Mouse (Mus musculus): ENCODE data around the gene Chd4. TPM values are rescaled to one million over a fixed set of nuclear protein-coding genes. Genes with fewer than 3 reads are reported as not detected.
A peak's percentile ranks its signal among the peaks of the same experiment; 100 is the strongest.

The Chd4 gene
- polyA plus RNA-seq, 1 experiment: 129 TPM

GRCm38 (mm10) chr6:125128724-125129123, 32.9 kb downstream of the Chd4 start:
- no peak for DNase-seq
- Histone ChIP-seq H3K4me3 (replicated peaks; ENCODE audit: extremely low read depth, low read depth, low read length) (no peak overlapping the region), H3K4me1 (ENCODE audit: control insufficient read depth, insufficient read depth, low read length) (peaks cover 4% of the 10 kb centered on the region)
- TF ChIP-seq CTCF (IDR thresholded peaks at IDR 0.05; ENCODE audit: insufficient read depth, low read length) (no peak), POLR2A (IDR thresholded peaks at IDR 0.05; ENCODE audit: borderline replicate concordance, extremely low read depth, low read depth, low read length) (no peak)
- 86% methylated on average over 12 of the region's 12 CpGs for WGBS

- peaks cover 4% of the 10 kb centered on the region for H3K4me1 ChIP-seq (ENCODE audit: control insufficient read depth, insufficient read depth, low read length)
- no peak for DNase-seq
- WGBS: 81% methylated on average over 20 of the region's 20 CpGs
- no peak overlapping the region for H3K4me3 ChIP-seq (replicated peaks; ENCODE audit: extremely low read depth, low read depth, low read length)
- TF ChIP-seq POLR2A (IDR thresholded peaks at IDR 0.05; ENCODE audit: borderline replicate concordance, extremely low read depth, low read depth, low read length) (no peak), CTCF (IDR thresholded peaks at IDR 0.05; ENCODE audit: insufficient read depth, low read length) (no peak)
Measured at GRCm38 (mm10) chr6:125129710-125130402, 34.1 kb downstream of the Chd4 start.

- WGBS: under 1% methylated on average over 66 of the region's 66 CpGs
- Histone ChIP-seq H3K4me3 (replicated peaks; ENCODE audit: extremely low read depth, low read depth, low read length) (peak within 1 kb of the TSS; percentile 85), H3K4me1 (ENCODE audit: control insufficient read depth, insufficient read depth, low read length) (peaks cover 4% of the 10 kb centered on the region)
- TF ChIP-seq POLR2A (IDR thresholded peaks at IDR 0.05; ENCODE audit: borderline replicate concordance, extremely low read depth, low read depth, low read length) (peak; percentile 76; the same call in 1 of the 2 replicates), CTCF (IDR thresholded peaks at IDR 0.05; ENCODE audit: insufficient read depth, low read length) (no peak)
- peak; percentile 80 for DNase-seq
Measured at GRCm38 (mm10) chr6:125131302-125132156, 35.7 kb downstream of the Chd4 start, which contains the start of gene Nop2. TSS of gene Nop2 (plus strand) at chr6:125131909.

- TF ChIP-seq CTCF (IDR thresholded peaks at IDR 0.05; ENCODE audit: insufficient read depth, low read length): no peak
Measured at GRCm38 (mm10) chr6:125132470-125132869, 36.7 kb downstream of the Chd4 start.

GRCm38 (mm10) chr6:125137002-125137671, 41.4 kb downstream of the Chd4 start:
- 88% methylated on average over 19 of the region's 19 CpGs for WGBS

More at GRCm38 (mm10) chr6:125132470-125132869, 36.7 kb downstream of the Chd4 start:
- peak overlapping the region; percentile 85 for H3K4me3 ChIP-seq (replicated peaks; ENCODE audit: extremely low read depth, low read depth, low read length)
- WGBS: 4% methylated on average over 11 of the region's 11 CpGs
- DNase-seq: no peak
- H3K4me1 ChIP-seq (ENCODE audit: control insufficient read depth, insufficient read depth, low read length): peaks cover 4% of the 10 kb centered on the region

GRCm38 (mm10) chr6:125139747-125140146, 44.0 kb downstream of the Chd4 start:
- Histone ChIP-seq H3K4me3 (replicated peaks; ENCODE audit: extremely low read depth, low read depth, low read length) (no peak overlapping the region), H3K4me1 (ENCODE audit: control insufficient read depth, insufficient read depth, low read length) (no peaks in the 10 kb centered on the region)
- TF ChIP-seq CTCF (IDR thresholded peaks at IDR 0.05; ENCODE audit: insufficient read depth, low read length) (no peak), POLR2A (IDR thresholded peaks at IDR 0.05; ENCODE audit: borderline replicate concordance, extremely low read depth, low read depth, low read length) (no peak)
- WGBS: 88% methylated on average over 7 of the region's 7 CpGs
- DNase-seq: no peak

More at GRCm38 (mm10) chr6:125137002-125137671, 41.4 kb downstream of the Chd4 start:
- DNase-seq: peak; percentile 23
- peaks cover 4% of the 10 kb centered on the region for H3K4me1 ChIP-seq (ENCODE audit: control insufficient read depth, insufficient read depth, low read length)
- no peak overlapping the region for H3K4me3 ChIP-seq (replicated peaks; ENCODE audit: extremely low read depth, low read depth, low read length)
- TF ChIP-seq CTCF (IDR thresholded peaks at IDR 0.05; ENCODE audit: insufficient read depth, low read length) (peak; percentile 45), POLR2A (IDR thresholded peaks at IDR 0.05; ENCODE audit: borderline replicate concordance, extremely low read depth, low read depth, low read length) (no peak)

- DNase-seq: no peak
- Histone ChIP-seq H3K4me3 (replicated peaks; ENCODE audit: extremely low read depth, low read depth, low read length) (no peak overlapping the region), H3K4me1 (ENCODE audit: control insufficient read depth, insufficient read depth, low read length) (peaks cover 4% of the 10 kb centered on the region; the same call in 1 of the 2 replicates)
- no peak for TF ChIP-seq CTCF (IDR thresholded peaks at IDR 0.05; ENCODE audit: insufficient read depth, low read length)
- TF ChIP-seq POLR2A (IDR thresholded peaks at IDR 0.05; ENCODE audit: borderline replicate concordance, extremely low read depth, low read depth, low read length): no peak
- 88% methylated on average over 8 of the region's 8 CpGs for WGBS
Measured at GRCm38 (mm10) chr6:125142436-125142835, 46.7 kb downstream of the Chd4 start.

- DNase-seq: no peak
- TF ChIP-seq POLR2A (IDR thresholded peaks at IDR 0.05; ENCODE audit: borderline replicate concordance, extremely low read depth, low read depth, low read length) (no peak), CTCF (IDR thresholded peaks at IDR 0.05; ENCODE audit: insufficient read depth, low read length) (no peak)
- Histone ChIP-seq H3K4me1 (ENCODE audit: control insufficient read depth, insufficient read depth, low read length) (peaks cover 7% of the 10 kb centered on the region), H3K4me3 (replicated peaks; ENCODE audit: extremely low read depth, low read depth, low read length) (no peak overlapping the region)
- 72% methylated on average over 3 of the region's 3 CpGs for WGBS
Measured at GRCm38 (mm10) chr6:125143128-125143527, 47.3 kb downstream of the Chd4 start.

- no peak overlapping the region for H3K4me3 ChIP-seq (replicated peaks; ENCODE audit: extremely low read depth, low read depth, low read length)
Measured at GRCm38 (mm10) chr6:125143904-125144303, 48.1 kb downstream of the Chd4 start.

More at GRCm38 (mm10) chr6:125143904-125144303, 48.1 kb downstream of the Chd4 start:
- peaks cover 14% of the 10 kb centered on the region for H3K4me1 ChIP-seq (ENCODE audit: control insufficient read depth, insufficient read depth, low read length)
- TF ChIP-seq POLR2A (IDR thresholded peaks at IDR 0.05; ENCODE audit: borderline replicate concordance, extremely low read depth, low read depth, low read length) (no peak), CTCF (IDR thresholded peaks at IDR 0.05; ENCODE audit: insufficient read depth, low read length) (no peak)
- WGBS: 77% methylated on average over 9 of the region's 9 CpGs
- no peak for DNase-seq
